Mouse (Mus musculus) testis, postnatal 10 days (tissue): ENCODE data around the gene Add3.

ENCODE experiments used
- DNase-seq: peaks from one replicate; pipeline ENCODE4 v3.0.0; 2021; ENCODE audit warnings: low spot score

Add3 gene

GRCm38 (mm10) chr19:53166367-53166766, 26.1 kb downstream of the Add3 start:
- no peak for DNase-seq

- no peak for DNase-seq
These were observed 28.3 kb downstream of the Add3 start for GRCm38 (mm10) chr19:53168576-53168975.

- no peak for DNase-seq
These were observed 30.4 kb downstream of the Add3 start for GRCm38 (mm10) chr19:53170651-53171050.

GRCm38 (mm10) chr19:53174034-53174433, 33.8 kb downstream of the Add3 start:
- DNase-seq: no peak

GRCm38 (mm10) chr19:53175550-53175949, 35.3 kb downstream of the Add3 start:
- no peak for DNase-seq

- no peak for DNase-seq
These were observed 36.3 kb downstream of the Add3 start for GRCm38 (mm10) chr19:53176518-53176917.

GRCm38 (mm10) chr19:53178611-53179528, 38.6 kb downstream of the Add3 start:
- no peak for DNase-seq

GRCm38 (mm10) chr19:53180168-53180803, 40.0 kb downstream of the Add3 start:
- DNase-seq: no peak

GRCm38 (mm10) chr19:53181003-53181861, 41.0 kb downstream of the Add3 start:
- no peak for DNase-seq

- DNase-seq: no peak
These were observed 43.4 kb downstream of the Add3 start for GRCm38 (mm10) chr19:53183620-53184019.

GRCm38 (mm10) chr19:53184216-53184615, 44.0 kb downstream of the Add3 start:
- DNase-seq: no peak

GRCm38 (mm10) chr19:53184911-53185310, 44.7 kb downstream of the Add3 start:
- no peak for DNase-seq

- no peak for DNase-seq
These were observed 45.4 kb downstream of the Add3 start for GRCm38 (mm10) chr19:53185486-53186134.

- DNase-seq: no peak
These were observed 46.2 kb downstream of the Add3 start for GRCm38 (mm10) chr19:53186456-53186855.

GRCm38 (mm10) chr19:53187533-53187932, 47.3 kb downstream of the Add3 start:
- no peak for DNase-seq

GRCm38 (mm10) chr19:53188186-53188585, 47.9 kb downstream of the Add3 start:
- no peak for DNase-seq

GRCm38 (mm10) chr19:53188724-53189220, 48.5 kb downstream of the Add3 start:
- no peak for DNase-seq

GRCm38 (mm10) chr19:53189736-53190135, 49.5 kb downstream of the Add3 start:
- no peak for DNase-seq

GRCm38 (mm10) chr19:53190232-53190631, 50.0 kb downstream of the Add3 start:
- DNase-seq: no peak

GRCm38 (mm10) chr19:53191867-53192487, 51.7 kb downstream of the Add3 start:
- DNase-seq: no peak

- no peak for DNase-seq
These were observed 52.9 kb downstream of the Add3 start for GRCm38 (mm10) chr19:53193190-53193589.
